Mouse (Mus musculus): ENCODE measurements around the gene Gm7075.
"Not testable (repeated sequence)": the region's sequence is repeated elsewhere in the genome, so short reads cannot be mapped to it uniquely, and the experiment has no call there.

Gm7075 gene

DNA sequence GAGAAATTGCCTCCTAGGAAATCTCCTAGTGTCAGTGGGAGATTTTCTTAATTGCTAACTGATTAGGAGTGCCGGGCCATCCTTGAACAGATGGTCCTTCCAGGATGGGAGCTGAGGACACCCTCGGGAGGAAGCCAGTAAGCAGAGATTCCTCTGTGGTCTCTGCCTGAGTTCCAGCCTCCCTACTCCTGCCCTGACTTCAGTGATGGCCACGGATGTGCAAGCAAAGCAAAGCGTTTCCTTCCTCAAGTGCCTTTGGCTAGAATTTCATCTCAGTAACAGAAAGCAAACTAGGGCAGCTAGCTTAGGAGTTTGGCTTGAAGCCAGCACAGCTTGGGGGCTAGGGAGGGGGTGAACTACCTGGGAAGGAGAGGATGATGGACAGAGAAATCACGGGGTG lies 4.5 kb downstream of the Gm7075 start:
- no peak for DNase-seq (ENCODE audit: low spot score)

DNA sequence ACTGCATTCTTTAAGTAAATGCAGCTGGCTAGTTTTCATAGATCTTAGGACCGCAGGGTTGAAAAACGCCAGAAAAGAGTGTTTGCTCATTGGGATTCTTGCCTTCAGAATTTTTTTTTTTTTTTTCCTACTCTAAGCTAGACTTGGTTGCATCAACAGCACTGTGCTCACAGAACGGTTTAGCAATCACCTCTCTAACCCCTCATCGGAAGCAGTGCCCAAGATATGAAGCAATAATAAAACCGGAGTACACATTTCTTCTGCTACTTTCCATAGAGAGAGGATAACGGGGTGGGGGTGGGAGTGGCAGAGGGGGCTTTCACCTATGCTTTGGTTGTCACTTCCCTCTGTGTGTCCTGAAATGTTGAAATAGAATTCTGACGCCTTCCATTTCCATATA lies 5.7 kb downstream of the Gm7075 start:
- DNase-seq (ENCODE audit: low spot score), result no peak

DNA sequence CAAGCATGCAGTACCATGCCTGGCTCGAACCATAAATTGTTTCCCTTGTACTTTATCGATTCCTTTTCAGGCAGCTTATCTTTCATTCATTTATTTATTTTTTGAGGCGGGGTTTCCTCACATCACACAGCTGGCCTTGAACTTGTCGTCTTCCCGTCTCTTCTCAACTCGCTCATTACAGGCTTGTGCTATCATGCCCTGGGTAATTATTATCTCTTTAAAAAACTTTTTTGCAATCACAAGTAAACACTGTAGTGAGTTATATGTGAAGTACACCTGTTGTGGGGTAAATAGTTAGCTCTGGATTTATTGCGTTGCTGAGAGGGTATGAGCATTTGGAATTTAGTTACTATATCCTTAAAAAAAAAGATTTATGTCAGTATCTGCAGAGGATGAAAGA lies 6.3 kb downstream of the Gm7075 start:
- no peak for DNase-seq (ENCODE audit: low spot score)

DNA sequence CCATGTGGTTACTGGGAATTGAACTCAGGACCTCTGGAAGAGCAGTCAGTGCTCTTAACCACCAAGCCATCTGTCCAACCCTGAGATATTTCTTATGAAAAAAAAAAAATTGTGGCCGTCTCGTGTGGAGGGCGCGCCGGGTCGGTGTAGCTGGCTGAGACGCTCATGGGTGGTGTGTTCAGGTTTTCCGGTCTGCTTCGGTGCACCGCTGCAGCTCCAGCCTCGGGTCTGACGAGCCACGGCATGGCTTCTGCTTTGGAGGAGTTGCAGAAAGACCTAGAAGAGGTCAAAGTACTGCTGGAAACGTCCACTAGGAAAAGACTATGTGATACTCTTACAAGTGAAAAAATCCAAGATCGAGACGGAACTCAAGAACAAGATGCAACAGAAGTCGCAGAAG lies 8.8 kb downstream of the Gm7075 start:
- no peak for DNase-seq (ENCODE audit: low spot score)

DNA sequence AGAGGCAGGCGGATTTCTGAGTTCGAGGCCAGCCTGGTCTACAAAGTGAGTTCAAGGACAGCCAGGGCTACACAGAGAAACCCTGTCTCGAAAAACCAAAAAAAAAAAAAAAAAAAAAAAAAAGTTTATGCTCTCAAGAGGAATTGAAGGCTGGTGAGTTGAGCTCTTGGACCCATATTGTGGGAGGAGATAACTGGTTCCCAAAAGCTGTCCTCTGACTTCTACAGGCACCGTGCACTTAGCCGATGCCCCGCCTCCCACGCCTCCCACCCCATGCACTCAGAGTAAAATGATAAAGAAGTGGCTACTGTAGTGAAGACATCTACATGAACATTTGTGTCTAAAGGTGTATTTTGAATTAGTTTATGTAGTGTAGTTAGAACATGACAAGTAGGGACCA lies 9.9 kb downstream of the Gm7075 start:
- DNase-seq (ENCODE audit: low spot score), result not testable (repeated sequence)

DNA sequence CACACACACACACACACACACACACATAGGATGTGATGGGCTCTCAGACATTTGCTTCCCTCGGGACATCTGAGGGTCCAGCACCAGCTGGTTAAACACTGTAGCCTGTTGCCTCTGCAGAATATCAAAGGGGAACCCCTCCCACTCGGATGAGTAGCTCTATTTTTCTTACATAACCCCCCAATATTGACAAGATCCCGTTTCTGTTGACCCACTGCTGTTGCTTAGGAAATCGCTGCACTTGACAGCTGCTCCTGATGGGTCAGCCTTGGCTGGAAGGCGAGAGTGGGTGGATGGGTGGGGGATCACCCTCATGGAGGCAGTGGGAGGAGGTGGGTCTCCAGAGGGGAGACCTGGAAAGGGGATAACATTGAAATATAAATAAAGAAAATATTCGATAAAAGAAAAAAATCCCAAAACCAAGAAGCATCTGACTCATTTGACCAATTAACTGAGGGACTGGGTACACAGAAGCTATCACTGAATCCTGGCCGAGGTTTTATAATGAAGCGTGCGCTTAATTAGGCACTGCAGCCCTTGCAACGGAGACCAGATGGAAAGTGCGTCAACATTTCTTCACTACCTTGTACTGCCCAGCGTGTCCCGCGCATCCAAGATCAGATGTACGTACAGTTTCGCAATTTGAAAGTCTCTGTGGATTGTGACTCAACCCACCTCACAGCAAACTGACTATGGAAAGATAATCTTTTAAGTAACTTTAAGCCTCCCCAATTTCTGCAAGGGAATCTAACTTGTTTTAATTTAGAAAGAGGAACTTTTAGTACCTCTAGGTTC lies 11.2 kb downstream of the Gm7075 start:
- DNase-seq (ENCODE audit: low spot score), result no peak

DNA sequence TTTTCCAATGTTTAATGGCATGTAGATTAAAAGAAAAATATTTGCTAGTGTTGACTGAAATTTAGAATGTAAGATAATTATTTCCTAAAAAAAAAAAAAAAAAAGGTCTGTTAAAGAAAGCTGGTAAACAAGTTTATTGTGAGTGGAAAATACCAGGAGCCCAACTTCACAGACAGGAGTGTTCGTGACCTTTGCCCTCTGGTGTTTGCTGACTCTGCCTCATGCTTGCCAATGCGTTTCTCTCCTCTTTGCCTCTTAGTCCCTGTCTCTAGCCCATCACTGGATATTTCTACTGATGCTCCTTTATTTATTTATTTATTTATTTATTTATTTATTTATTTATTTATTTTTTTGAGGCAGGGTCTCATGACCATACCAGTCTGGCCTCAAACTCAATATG lies 18.0 kb downstream of the Gm7075 start:
- no peak for DNase-seq (ENCODE audit: low spot score)

DNA sequence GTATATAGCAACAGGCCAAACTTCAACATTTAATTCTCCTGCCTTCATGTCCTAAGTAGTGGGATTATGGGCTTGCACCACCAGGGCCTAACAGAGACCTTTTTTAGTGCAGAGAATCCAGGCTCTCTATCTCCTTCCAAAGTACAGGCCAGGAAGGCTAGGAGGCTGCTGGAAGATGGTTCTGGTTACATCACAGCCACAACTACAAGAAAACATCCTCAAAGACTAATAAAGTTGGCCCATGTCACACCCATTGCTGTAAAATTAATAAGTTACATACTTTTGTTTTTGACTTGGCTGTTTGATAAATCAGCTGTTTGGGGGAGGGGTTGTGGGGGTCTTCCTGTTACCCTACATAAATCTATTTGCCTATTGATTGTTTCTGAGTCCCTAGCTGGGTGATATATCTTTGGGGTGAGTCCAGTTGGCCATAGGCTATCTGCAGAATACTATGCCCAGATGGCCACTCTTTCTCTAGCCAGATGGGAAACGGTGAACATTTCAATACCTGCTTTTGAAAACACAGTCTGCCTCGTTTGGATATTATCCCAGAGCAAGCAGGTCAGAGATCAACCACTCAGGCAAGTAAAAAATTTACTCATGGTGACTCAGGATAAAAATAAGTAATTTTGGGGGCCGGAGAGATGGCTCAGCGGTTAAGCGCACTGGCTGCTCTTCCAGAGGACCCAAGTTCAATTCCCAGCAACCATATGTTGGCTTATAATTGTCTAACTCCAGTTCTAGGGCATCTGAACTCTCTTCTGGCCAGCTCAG lies 18.7 kb downstream of the Gm7075 start:
- no peak for DNase-seq (ENCODE audit: low spot score)

DNA sequence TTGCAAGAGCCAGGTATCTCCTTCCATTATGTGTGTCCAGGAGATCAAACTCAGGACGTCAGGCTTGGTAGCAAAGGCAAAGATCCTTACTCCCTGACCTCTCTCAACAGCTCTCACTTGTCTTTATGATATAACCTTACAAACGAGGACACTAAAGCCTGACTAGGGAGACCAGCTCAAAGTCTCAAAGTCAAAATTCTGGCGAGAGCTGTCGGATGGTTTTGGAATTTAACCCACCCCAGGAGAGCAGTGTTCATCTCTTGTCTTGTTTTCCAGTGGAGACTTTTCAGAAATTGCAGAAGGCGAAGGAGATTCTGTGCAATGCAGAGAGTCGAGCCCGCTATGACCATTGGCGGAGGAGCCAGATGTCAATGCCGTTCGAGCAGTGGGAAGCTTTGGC lies 24.6 kb downstream of the Gm7075 start:
- DNase-seq (ENCODE audit: low spot score), result no peak

DNA sequence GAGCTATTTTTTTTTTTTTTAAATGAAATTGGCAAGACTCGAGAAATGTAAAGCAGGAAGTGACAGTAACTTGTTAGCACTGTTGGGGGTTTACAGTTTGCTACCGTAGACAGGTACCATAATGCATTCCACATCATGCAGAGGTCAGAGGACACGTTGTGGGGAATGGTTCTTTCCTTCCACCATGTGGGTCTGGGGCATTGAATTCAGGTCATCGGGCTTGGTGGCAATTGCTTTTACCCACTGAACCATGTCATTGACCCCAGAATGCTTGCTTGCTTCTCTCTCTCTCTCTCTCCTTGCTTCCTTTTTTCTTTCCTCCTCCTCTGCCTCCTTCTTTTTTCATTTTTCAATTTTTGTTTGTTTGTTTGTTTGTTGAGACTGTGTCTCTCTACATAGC lies 32.6 kb downstream of the Gm7075 start:
- no peak for DNase-seq (ENCODE audit: low spot score)

DNA sequence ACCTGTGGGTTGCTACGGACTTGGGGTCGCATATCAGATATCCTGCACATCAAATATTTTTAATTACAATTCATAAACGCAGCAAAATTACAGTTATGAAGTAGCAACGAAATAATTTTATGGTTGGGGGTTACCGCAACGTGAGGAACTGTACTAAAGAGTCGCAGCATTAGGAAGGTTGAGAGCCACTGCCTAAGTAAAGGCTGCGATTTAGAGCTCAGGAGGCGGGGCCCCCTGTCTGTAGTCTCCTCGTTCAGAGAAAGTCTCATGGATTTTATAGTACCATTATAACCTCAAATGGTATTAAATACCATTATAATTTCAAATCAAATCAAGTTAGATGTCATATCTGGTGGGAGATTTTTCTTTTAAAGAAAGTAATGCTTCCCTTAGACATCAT lies 34.6 kb downstream of the Gm7075 start:
- no peak for DNase-seq (ENCODE audit: low spot score)

DNA sequence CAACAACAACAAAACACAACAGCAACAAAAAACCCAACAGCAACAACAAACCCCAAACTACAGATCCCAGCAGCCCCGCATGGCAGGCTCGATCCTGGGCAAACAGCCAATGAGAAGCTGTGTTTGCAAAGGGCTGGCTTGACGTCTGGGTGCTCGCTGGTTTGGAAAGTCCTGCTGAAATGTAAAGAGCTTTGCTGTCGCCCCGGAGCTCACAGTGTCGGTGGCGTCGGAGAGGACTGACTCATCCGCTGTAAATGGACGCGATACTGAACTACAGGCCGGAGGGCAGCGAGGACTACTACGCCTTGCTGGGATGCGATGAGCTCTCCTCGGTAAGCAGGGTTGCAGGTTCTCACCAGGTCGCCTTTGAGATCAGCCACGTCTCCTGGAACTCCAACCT lies 35.1 kb downstream of the Gm7075 start:
- DNase-seq (ENCODE audit: low spot score), result peak; percentile 67

DNA sequence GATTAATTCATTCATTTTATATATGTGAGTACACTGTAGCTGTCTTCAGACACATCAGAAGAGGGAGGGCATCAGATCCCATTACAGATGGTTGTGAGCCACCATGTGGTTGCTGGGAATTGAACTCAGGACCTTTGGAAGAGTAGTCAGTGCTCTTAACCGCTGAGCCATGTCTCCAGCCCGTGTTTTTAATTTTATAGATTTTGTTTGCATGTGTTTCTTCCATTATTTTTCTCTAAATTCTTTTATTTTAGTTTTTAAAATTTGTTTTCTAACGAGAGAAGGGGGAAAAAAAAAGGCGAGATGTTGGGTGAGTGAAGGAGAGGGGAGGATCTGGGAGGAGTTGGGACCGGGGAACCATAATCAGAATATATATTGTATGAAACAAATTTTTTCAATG lies 35.7 kb downstream of the Gm7075 start:
- DNase-seq (ENCODE audit: low spot score), result not testable (repeated sequence)

DNA sequence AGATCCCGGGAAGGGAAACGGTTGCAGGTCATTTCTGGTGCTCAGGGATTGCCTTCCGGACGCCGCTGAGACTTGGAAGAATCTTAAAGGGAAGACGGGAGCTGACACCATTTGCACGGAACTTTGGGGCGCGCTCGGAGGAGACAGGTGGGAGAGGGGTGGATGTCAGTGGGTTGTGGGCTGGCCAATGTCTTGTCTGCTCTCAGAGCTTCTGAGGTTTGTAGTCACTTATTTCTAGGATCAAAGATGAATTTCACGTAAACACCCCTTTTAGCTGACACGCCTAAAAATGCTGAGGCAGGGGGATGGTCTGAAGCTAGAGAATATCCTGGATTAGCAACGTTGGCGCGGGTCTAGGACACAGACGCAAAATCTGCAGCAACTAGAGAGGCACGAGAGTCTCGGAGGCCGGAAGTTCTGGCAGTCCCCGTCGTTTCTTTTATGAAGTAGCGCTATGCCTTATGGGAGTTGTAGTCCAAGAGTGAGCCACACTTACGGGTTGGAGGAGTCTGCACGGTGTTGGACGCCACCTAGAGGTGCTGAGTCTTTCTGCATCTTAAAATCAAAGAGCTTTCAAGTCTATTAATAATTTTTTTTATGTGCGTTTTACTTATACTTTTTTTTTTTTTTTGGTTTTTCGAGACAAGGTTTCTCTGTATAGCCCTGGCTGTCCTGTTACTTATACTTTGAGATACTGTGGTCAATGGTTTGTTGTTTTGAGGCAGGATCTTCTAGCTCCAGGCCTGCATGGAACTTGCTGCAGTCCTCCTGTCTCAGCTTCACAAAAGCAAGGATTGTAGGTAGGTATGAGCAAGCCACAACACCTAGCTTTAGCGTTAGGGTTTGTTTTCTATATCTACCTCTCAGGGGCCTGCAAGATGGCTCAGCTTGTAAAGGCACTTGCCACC lies 39.0 kb downstream of the Gm7075 start, which contains the start of gene Dnajc12:
Gene Dnajc12 (plus strand): TSS at position 72 of the 908 bp plus-strand sequence.
- peak; percentile 63 for DNase-seq (ENCODE audit: low spot score)

DNA sequence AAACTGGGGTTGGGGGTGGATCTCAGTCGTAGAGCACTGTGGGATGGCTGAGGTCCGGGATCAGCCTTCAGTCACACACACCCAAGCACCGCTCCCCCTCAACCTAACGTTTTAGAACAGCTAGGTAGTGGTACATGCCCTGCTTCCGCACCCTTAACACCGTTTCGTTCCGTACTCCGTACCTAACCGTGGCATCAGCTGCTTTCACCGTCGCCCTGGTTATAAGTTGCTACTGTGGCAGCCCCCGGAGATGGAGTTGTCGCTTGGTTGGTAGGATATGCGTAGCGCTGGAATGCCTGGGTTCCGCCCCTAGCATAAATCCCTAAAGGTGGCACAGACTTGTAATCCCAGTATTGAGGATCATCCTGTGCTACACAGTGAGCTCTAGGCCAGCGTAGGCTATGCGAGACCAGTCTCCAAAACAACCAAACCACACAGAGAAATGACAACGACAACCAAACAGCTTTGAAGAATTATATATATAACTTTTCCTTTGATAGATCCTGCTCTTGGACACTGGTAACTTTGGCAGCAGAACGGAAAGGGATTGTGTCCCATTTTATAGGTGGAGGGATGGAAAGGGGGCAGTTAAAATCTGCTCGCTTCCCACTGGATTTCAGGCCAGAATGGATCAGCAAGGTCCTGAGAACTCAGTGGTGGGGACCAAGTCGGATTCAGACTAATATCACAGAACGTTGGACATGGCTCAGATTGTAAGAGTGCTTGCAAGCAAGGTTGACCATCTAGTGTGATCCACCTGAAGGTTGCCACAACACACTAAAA lies 39.9 kb downstream of the Gm7075 start, which contains the start of gene Sirt1:
Gene Sirt1 (minus strand): TSS at position 207 of the 783 bp plus-strand sequence.
- DNase-seq (ENCODE audit: low spot score), result no peak

DNA sequence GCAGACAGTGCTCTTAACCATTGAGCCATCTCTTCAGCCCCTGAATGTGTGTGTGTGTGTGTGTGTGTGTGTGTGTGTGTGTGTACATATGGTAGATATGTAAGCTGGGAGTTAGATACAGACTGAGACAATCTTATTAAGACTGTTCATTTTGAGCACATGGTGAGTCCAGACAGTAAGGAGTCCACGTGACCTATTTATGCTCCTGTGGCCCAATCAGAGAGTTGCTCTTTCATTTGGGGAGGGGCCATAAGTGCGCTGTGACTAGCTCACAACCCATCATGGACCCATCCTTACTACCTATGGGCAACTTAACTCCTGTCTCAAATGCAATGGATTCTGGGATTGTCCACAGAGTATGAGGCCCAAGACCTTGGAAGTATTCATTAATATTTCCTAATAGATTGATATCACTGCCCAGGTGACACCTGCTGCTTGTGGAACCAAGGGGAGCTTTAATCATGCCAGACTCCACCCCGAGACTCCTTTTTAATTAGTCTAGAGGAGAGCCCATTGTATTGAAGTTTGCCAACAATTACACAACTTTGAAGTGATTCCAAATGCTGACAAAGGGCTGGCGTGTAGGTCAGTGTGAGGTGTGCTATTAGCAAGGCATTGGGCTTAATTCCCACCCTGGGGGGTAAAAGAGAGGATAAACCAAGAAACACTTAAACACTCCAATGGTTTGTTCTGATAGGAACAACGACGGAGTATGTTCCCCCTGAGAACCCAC lies 42.5 kb downstream of the Gm7075 start:
- DNase-seq (ENCODE audit: low spot score), result no peak

DNA sequence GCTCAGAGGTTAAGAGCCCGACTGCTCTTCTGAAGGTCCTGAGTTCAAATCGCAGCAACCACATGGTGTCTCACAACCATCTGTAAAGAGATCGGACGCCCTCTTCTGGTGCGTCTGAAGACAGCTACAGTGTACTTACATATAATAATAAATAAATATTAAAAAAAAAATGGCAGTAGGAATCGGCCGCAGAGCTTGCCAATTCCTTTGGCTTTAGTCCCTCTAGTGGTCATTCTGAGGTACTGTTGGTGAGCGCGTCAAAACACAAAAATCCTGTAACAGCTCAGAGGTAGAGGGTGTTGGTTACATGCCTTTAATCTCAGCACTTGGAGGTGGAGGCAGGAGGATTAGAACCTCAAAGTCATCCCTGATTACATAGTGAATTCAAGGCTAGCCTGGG lies 44.1 kb downstream of the Gm7075 start:
- peak; percentile 22 for DNase-seq (ENCODE audit: low spot score)

DNA sequence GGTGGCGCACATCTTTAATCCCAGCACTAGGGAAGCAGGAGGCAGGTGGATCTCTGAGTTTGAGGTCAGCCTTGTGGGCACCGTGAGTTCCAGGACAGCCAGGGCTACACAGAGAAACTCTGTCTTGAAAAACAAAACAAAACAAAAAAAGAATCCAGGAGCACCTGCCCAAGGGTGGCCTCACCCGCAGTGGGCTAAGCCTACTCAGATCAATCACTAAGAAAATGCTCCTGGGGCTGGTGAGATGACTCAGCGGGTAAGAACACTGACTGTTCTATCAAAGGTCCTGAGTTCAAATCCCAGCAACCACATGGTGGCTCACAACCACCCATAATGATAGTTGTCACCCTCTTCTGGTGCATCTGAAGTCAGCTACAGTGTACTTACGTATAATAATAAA lies 45.3 kb downstream of the Gm7075 start:
- DNase-seq (ENCODE audit: low spot score), result no peak
